Mouse (Mus musculus) large intestine, adult 2 months (tissue): ENCODE results near the gene Ap1s3. TPM values are rescaled to one million over a fixed set of nuclear protein-coding genes. Genes with fewer than 3 reads are reported as not detected.

Experiments used
- DNase-seq: peaks from one replicate; pipeline ENCODE4 v3.0.0-alpha.2; 2012; ENCODE audit warnings: low read depth, low spot score
- WGBS: fragments of 180-500 bp; shearing (Covaris S2); methylation state at CpG from one replicate; pipeline ENCODE4 v1.1.7; 2018; 5-methylcytosine and 5-hydroxymethylcytosine counted together
- polyA plus RNA-seq: library from polyadenylated mRNA; depleted of rRNA; stranded (reverse); fragments of >200 nt; gene quantifications from 2 replicates; pipeline ENCODE4 v1.2.3, GENCODE M21; 2012; rRNA removed

Ap1s3 gene
- 13.3 and 27.2 TPM in 2 replicates for polyA plus RNA-seq

GRCm38 (mm10) chr1:79671543-79672337 lies at the start of gene Ap1s3:
TSS of gene Ap1s3 (minus strand) at chr1:79671972.
- under 1% methylated on average over 51 of the region's 51 CpGs for WGBS

GRCm38 (mm10) chr1:79714152-79714923 lies 42.6 kb upstream of the Ap1s3 start:
- WGBS = 70% methylated on average over 13 of the region's 13 CpGs
- no peak for DNase-seq

More at GRCm38 (mm10) chr1:79671543-79672337, at the start of gene Ap1s3:
- DNase-seq = peak; percentile 27

GRCm38 (mm10) chr1:79713081-79713480 lies 41.3 kb upstream of the Ap1s3 start:
- no peak for DNase-seq

GRCm38 (mm10) chr1:79711147-79712126 lies 39.7 kb upstream of the Ap1s3 start:
- WGBS = 64% methylated on average over 18 of the region's 18 CpGs
- no peak for DNase-seq

More at GRCm38 (mm10) chr1:79713081-79713480, 41.3 kb upstream of the Ap1s3 start:
- WGBS = 94% methylated on average over 5 of the region's 5 CpGs

- WGBS = 61% methylated on average over 4 of the region's 4 CpGs
Observed at GRCm38 (mm10) chr1:79710678-79711077, 38.9 kb upstream of the Ap1s3 start.

GRCm38 (mm10) chr1:79710216-79710615 lies 38.4 kb upstream of the Ap1s3 start:
- DNase-seq = no peak
- 80% methylated on average over 8 of the region's 8 CpGs for WGBS

More at GRCm38 (mm10) chr1:79710678-79711077, 38.9 kb upstream of the Ap1s3 start:
- no peak for DNase-seq

- WGBS = 87% methylated on average over 9 of the region's 9 CpGs
Observed at GRCm38 (mm10) chr1:79707383-79707782, 35.6 kb upstream of the Ap1s3 start.

GRCm38 (mm10) chr1:79706707-79707106 lies 34.9 kb upstream of the Ap1s3 start:
- WGBS = 85% methylated on average over 3 of the region's 3 CpGs
- no peak for DNase-seq

More at GRCm38 (mm10) chr1:79707383-79707782, 35.6 kb upstream of the Ap1s3 start:
- DNase-seq = no peak

GRCm38 (mm10) chr1:79704672-79705071 lies 32.9 kb upstream of the Ap1s3 start:
- DNase-seq = no peak
- 64% methylated on average over 2 of the region's 2 CpGs for WGBS

GRCm38 (mm10) chr1:79703520-79703919 lies 31.7 kb upstream of the Ap1s3 start:
- no peak for DNase-seq
- WGBS = 87% methylated on average over 8 of the region's 8 CpGs

- no peak for DNase-seq
- WGBS = 92% methylated on average over 2 of the region's 2 CpGs
Observed at GRCm38 (mm10) chr1:79698506-79698905, 26.7 kb upstream of the Ap1s3 start.

GRCm38 (mm10) chr1:79697382-79697781 lies 25.6 kb upstream of the Ap1s3 start:
- DNase-seq = peak; percentile 40
- WGBS = 7% methylated on average over 9 of the region's 9 CpGs

GRCm38 (mm10) chr1:79696933-79697332 lies 25.2 kb upstream of the Ap1s3 start:
- no peak for DNase-seq
- 25% methylated on average over 5 of the region's 5 CpGs for WGBS

- no peak for DNase-seq
- WGBS = 79% methylated on average over 3 of the region's 3 CpGs
Observed at GRCm38 (mm10) chr1:79692482-79692881, 20.7 kb upstream of the Ap1s3 start.

- DNase-seq = no peak
- WGBS = 84% methylated on average over 1 of the region's 1 CpGs
Observed at GRCm38 (mm10) chr1:79687254-79687653, 15.5 kb upstream of the Ap1s3 start.

GRCm38 (mm10) chr1:79684027-79684426 lies 12.3 kb upstream of the Ap1s3 start:
- no peak for DNase-seq

GRCm38 (mm10) chr1:79682936-79683335 lies 11.2 kb upstream of the Ap1s3 start:
- 10% methylated on average over 5 of the region's 5 CpGs for WGBS
- DNase-seq = no peak

- DNase-seq = no peak
- 74% methylated on average over 3 of the region's 3 CpGs for WGBS
Observed at GRCm38 (mm10) chr1:79680777-79681176, 9.0 kb upstream of the Ap1s3 start.

- WGBS = 42% methylated on average over 8 of the region's 8 CpGs
- no peak for DNase-seq
Observed at GRCm38 (mm10) chr1:79678117-79678684, 6.4 kb upstream of the Ap1s3 start.
